Mouse (Mus musculus) intestine, embryonic 14.5 days (tissue): ENCODE measurements at regions not wholly inside any gene's neighbourhood (a gene's known extent, or its start where the extent isn't known, plus 50 kb on each side); places are given as distances from the start of the nearest gene placed in this dataset.
A peak's percentile ranks its signal among the peaks of the same experiment; 100 is the strongest.

ENCODE experiments used
- ATAC-seq: fragments of 200-750 bp; cut with Nextera tagmentation; replicated peaks from 2 replicates; pipeline ENCODE4 v1.8.0; 2017; ENCODE audit warnings: low read depth, moderate number of reproducible peaks, moderate TSS enrichment, moderate library complexity; ENCODE audit not compliant: low FRiP score, low TSS enrichment
- DNase-seq: peaks from one replicate; pipeline ENCODE4 v3.0.0-alpha.2; 2018; ENCODE audit warnings: low spot score
- H3K27ac ChIP-seq: fragments of 300-500 bp; sonication (generic); 2 replicates; pipeline ENCODE4 v1.5.1; 2014; ENCODE audit warnings: low read depth, mild to moderate bottlenecking, control low read depth
- H3K27me3 ChIP-seq: fragments of 300-500 bp; sonication (generic); replicated peaks from 2 replicates; pipeline ENCODE4 v1.6.1; 2014; ENCODE audit warnings: low read length, control low read depth; ENCODE audit not compliant: control insufficient read depth, insufficient read depth
- H3K36me3 ChIP-seq: fragments of 300-500 bp; sonication (generic); 2 replicates; pipeline ENCODE4 v1.6.1; 2014; ENCODE audit warnings: low read length, control low read depth; ENCODE audit not compliant: control insufficient read depth, insufficient read depth
- H3K4me1 ChIP-seq: fragments of 300-500 bp; sonication (generic); replicated peaks from 2 replicates; pipeline ENCODE4 v1.6.1; 2014; ENCODE audit warnings: low read length, control low read depth, mixed read lengths; ENCODE audit not compliant: control insufficient read depth, insufficient read depth
- H3K4me2 ChIP-seq: fragments of 300-500 bp; sonication (generic); 2 replicates; pipeline ENCODE4 v1.6.1; 2014; ENCODE audit warnings: low read length
- H3K4me3 ChIP-seq: fragments of 300-500 bp; sonication (generic); 2 replicates; pipeline ENCODE4 v1.5.1; 2014; ENCODE audit warnings: low read depth, low read length, control low read depth, mixed read lengths
- H3K9ac ChIP-seq: fragments of 300-500 bp; sonication (generic); 2 replicates; pipeline ENCODE4 v1.6.1; 2014; ENCODE audit warnings: mild to moderate bottlenecking, low read length
- H3K9me3 ChIP-seq: fragments of 300-500 bp; sonication (generic); 2 replicates; pipeline ENCODE4 v1.6.1; 2016; ENCODE audit warnings: low read length, control low read depth; ENCODE audit not compliant: control insufficient read depth
- WGBS: fragments of 180-500 bp; shearing (Covaris S2); extraction: QIAGEN DNeasy Blood & Tissue Kit; methylation state at CpG from one replicate; pipeline ENCODE4 v1.1.7; 2014; 5-methylcytosine and 5-hydroxymethylcytosine counted together

GRCm38 (mm10) chr11:38069635-38070034 lies 833.9 kb upstream of the Tenm2 start:
- Histone ChIP-seq H3K9ac (no peak overlapping the region), H3K36me3 (no peaks in the 10 kb centered on the region), H3K27ac (no peak overlapping the region), H3K4me1 (no peaks in the 10 kb centered on the region), H3K27me3 (no peaks in the 10 kb centered on the region), H3K4me2 (no peak overlapping the region), H3K9me3 (no peaks in the 10 kb centered on the region), H3K4me3 (no peak overlapping the region)
- 62% methylated on average over 4 of the region's 4 CpGs for WGBS
- DNase-seq = no peak
- ATAC-seq = no peak

GRCm38 (mm10) chr11:38067682-38068081 lies 831.9 kb upstream of the Tenm2 start:
- Histone ChIP-seq H3K4me1 (no peaks in the 10 kb centered on the region), H3K36me3 (no peaks in the 10 kb centered on the region), H3K9me3 (no peaks in the 10 kb centered on the region), H3K4me3 (no peak overlapping the region), H3K27ac (no peak overlapping the region), H3K9ac (no peak overlapping the region), H3K4me2 (no peak overlapping the region), H3K27me3 (no peaks in the 10 kb centered on the region)
- WGBS = 78% methylated on average over 1 of the region's 1 CpGs
- ATAC-seq (no peak), DNase-seq (no peak)

- DNase-seq (no peak), ATAC-seq (no peak)
- H3K9me3 ChIP-seq = no peaks in the 10 kb centered on the region
- no peaks in the 10 kb centered on the region for H3K36me3 ChIP-seq
- H3K9ac ChIP-seq = no peak overlapping the region
- H3K4me2 ChIP-seq = no peak overlapping the region
- H3K4me3 ChIP-seq = no peak overlapping the region
- H3K4me1 ChIP-seq = no peaks in the 10 kb centered on the region
- H3K27ac ChIP-seq = no peak overlapping the region
- WGBS = 87% methylated on average over 5 of the region's 5 CpGs
- H3K27me3 ChIP-seq = no peaks in the 10 kb centered on the region
Observed at GRCm38 (mm10) chr11:38066091-38066490, 830.3 kb upstream of the Tenm2 start.

GRCm38 (mm10) chr11:38060105-38060504 lies 824.3 kb upstream of the Tenm2 start:
- H3K27ac ChIP-seq = no peak overlapping the region

GRCm38 (mm10) chr11:38058896-38059295 lies 823.1 kb upstream of the Tenm2 start:
- DNase-seq (no peak), ATAC-seq (no peak)
- H3K36me3 ChIP-seq = no peaks in the 10 kb centered on the region
- no peak overlapping the region for H3K4me3 ChIP-seq
- no peak overlapping the region for H3K9ac ChIP-seq
- H3K27ac ChIP-seq = no peak overlapping the region
- H3K4me1 ChIP-seq = peaks cover 2% of the 10 kb centered on the region; the same call in 1 of the 2 replicates
- no peak overlapping the region for H3K4me2 ChIP-seq
- H3K9me3 ChIP-seq = no peaks in the 10 kb centered on the region
- H3K27me3 ChIP-seq = no peaks in the 10 kb centered on the region
- 71% methylated on average over 2 of the region's 2 CpGs for WGBS

More at GRCm38 (mm10) chr11:38060105-38060504, 824.3 kb upstream of the Tenm2 start:
- H3K36me3 ChIP-seq = no peaks in the 10 kb centered on the region
- no peaks in the 10 kb centered on the region for H3K9me3 ChIP-seq
- no peak overlapping the region for H3K4me2 ChIP-seq
- H3K4me3 ChIP-seq = no peak overlapping the region
- H3K9ac ChIP-seq = no peak overlapping the region
- 53% methylated on average over 2 of the region's 2 CpGs for WGBS
- peaks cover 2% of the 10 kb centered on the region; the same call in 1 of the 2 replicates for H3K4me1 ChIP-seq
- no peak for DNase-seq
- H3K27me3 ChIP-seq = no peaks in the 10 kb centered on the region
- 0 out of 2 replicates have a peak, but pooled peaks have one; percentile 27 for ATAC-seq

GRCm38 (mm10) chr11:38036582-38036981 lies 800.8 kb upstream of the Tenm2 start:
- ATAC-seq (no peak), DNase-seq (no peak)
- Histone ChIP-seq H3K27ac (no peak overlapping the region), H3K36me3 (no peaks in the 10 kb centered on the region), H3K4me2 (no peak overlapping the region), H3K27me3 (no peaks in the 10 kb centered on the region), H3K4me3 (no peak overlapping the region), H3K9ac (no peak overlapping the region), H3K4me1 (no peaks in the 10 kb centered on the region), H3K9me3 (no peaks in the 10 kb centered on the region)
- 56% methylated on average over 2 of the region's 2 CpGs for WGBS

- H3K9ac ChIP-seq = no peak overlapping the region
- no peaks in the 10 kb centered on the region for H3K36me3 ChIP-seq
- 76% methylated on average over 2 of the region's 2 CpGs for WGBS
- no peaks in the 10 kb centered on the region for H3K4me1 ChIP-seq
- H3K27me3 ChIP-seq = no peaks in the 10 kb centered on the region
- no peak overlapping the region for H3K4me3 ChIP-seq
- no peak overlapping the region for H3K4me2 ChIP-seq
- no peak for DNase-seq
- no peak overlapping the region for H3K27ac ChIP-seq
- no peaks in the 10 kb centered on the region for H3K9me3 ChIP-seq
- no peak for ATAC-seq
Observed at GRCm38 (mm10) chr11:38034526-38035286, 798.9 kb upstream of the Tenm2 start.

GRCm38 (mm10) chr11:38021704-38022103 lies 785.9 kb upstream of the Tenm2 start:
- Histone ChIP-seq H3K4me1 (no peaks in the 10 kb centered on the region), H3K36me3 (no peaks in the 10 kb centered on the region), H3K9ac (no peak overlapping the region), H3K27me3 (no peaks in the 10 kb centered on the region), H3K4me2 (no peak overlapping the region), H3K27ac (no peak overlapping the region), H3K4me3 (no peak overlapping the region), H3K9me3 (no peaks in the 10 kb centered on the region)
- DNase-seq (no peak), ATAC-seq (no peak)

GRCm38 (mm10) chr11:37978131-37978530 lies 742.4 kb upstream of the Tenm2 start:
- Histone ChIP-seq H3K27ac (no peak overlapping the region), H3K4me3 (no peak overlapping the region), H3K9ac (no peak overlapping the region), H3K4me1 (no peaks in the 10 kb centered on the region), H3K4me2 (no peak overlapping the region), H3K9me3 (no peaks in the 10 kb centered on the region), H3K27me3 (no peaks in the 10 kb centered on the region), H3K36me3 (no peaks in the 10 kb centered on the region)
- WGBS = 86% methylated on average over 2 of the region's 2 CpGs
- DNase-seq = no peak
- ATAC-seq = no peak
